Mouse (Mus musculus): ENCODE measurements around the gene Igfbp7.
A peak's percentile ranks its signal among the peaks of the same experiment; 100 is the strongest.

Gene Igfbp7

GRCm38 (mm10) chr5:77354361-77354787 is 53.5 kb downstream of the Igfbp7 start:
- DNase-seq (ENCODE audit: low spot score in 2 of 2), result peak; percentile 87 to 89

GRCm38 (mm10) chr5:77351691-77352090 is 56.1 kb downstream of the Igfbp7 start:
- no peak for DNase-seq (ENCODE audit: low spot score in 2 of 2)

- DNase-seq (ENCODE audit: low spot score in 2 of 2), result no peak
Observed at GRCm38 (mm10) chr5:77349971-77350658, 57.7 kb downstream of the Igfbp7 start.

- no peak for DNase-seq (ENCODE audit: low spot score in 2 of 2)
Observed at GRCm38 (mm10) chr5:77348901-77349300, 58.9 kb downstream of the Igfbp7 start.

GRCm38 (mm10) chr5:77340033-77340432 is 67.8 kb downstream of the Igfbp7 start:
- DNase-seq (ENCODE audit: low spot score in 2 of 2), result no peak

GRCm38 (mm10) chr5:77330154-77330553 is 77.7 kb downstream of the Igfbp7 start:
- no peak for DNase-seq (ENCODE audit: low spot score in 2 of 2)

- DNase-seq (ENCODE audit: low spot score in 2 of 2), result no peak
Observed at GRCm38 (mm10) chr5:77324936-77325335, 82.9 kb downstream of the Igfbp7 start.

- no peak for DNase-seq (ENCODE audit: low spot score in 2 of 2)
Observed at GRCm38 (mm10) chr5:77314986-77315385, 92.9 kb downstream of the Igfbp7 start.

GRCm38 (mm10) chr5:77314206-77314605 is 93.6 kb downstream of the Igfbp7 start:
- no peak for DNase-seq (ENCODE audit: low spot score in 2 of 2)

GRCm38 (mm10) chr5:77309924-77310772 is 97.7 kb downstream of the Igfbp7 start, which contains the start of the genes Noa1 and Polr2b:
Noa1 (minus strand) TSS chr5:77310084.
Polr2b (plus strand) TSS chr5:77310147.
- DNase-seq (ENCODE audit: low spot score in 2 of 2), result peak; percentile 99

- DNase-seq (ENCODE audit: low spot score in 2 of 2), result peak in 1 of 2 experiments; percentile 4
Observed at GRCm38 (mm10) chr5:77309051-77309906, 98.6 kb downstream of the Igfbp7 start.

GRCm38 (mm10) chr5:77307821-77308553 is 99.9 kb downstream of the Igfbp7 start:
- no peak for DNase-seq (ENCODE audit: low spot score in 2 of 2)

- DNase-seq (ENCODE audit: low spot score in 2 of 2), result no peak
Observed at GRCm38 (mm10) chr5:77301296-77301903, 106.4 kb downstream of the Igfbp7 start.

- DNase-seq (ENCODE audit: low spot score in 2 of 2), result no peak
Observed at GRCm38 (mm10) chr5:77299486-77299885, 108.4 kb downstream of the Igfbp7 start.

Measured in urinary bladder, postnatal 36 days (tissue).